Mouse (Mus musculus): Measurements from ENCODE around the gene Agps. TPM values are rescaled to one million over a fixed set of nuclear protein-coding genes. Genes with fewer than 3 reads are reported as not detected.
"Not testable (repeated sequence)": the region's sequence is repeated elsewhere in the genome, so short reads cannot be mapped to it uniquely, and the experiment has no call there.

Agps gene
- polyA plus RNA-seq, 1 experiment: 14.6 TPM

GRCm38 (mm10) chr2:75963211-75963840, 131.3 kb downstream of the Agps start:
- Histone ChIP-seq H3K27ac (ENCODE audit: insufficient read depth, low read length) (no peak overlapping the region), H3K27me3 (ENCODE audit: control insufficient read depth, insufficient read depth, low read length) (no peaks in the 10 kb centered on the region; the same call in 1 of the 2 replicates), H3K4me3 (replicated peaks; ENCODE audit: insufficient read depth, low read depth, low read length) (no peak overlapping the region), H3K4me1 (ENCODE audit: control insufficient read depth, insufficient read depth, low read length) (peaks cover 3% of the 10 kb centered on the region; the same call in 1 of the 2 replicates)
- TF ChIP-seq POLR2A (IDR thresholded peaks at IDR 0.05; ENCODE audit: borderline replicate concordance, insufficient read depth, low read length): no peak
- TF ChIP-seq CTCF (IDR thresholded peaks at IDR 0.05; ENCODE audit: borderline replicate concordance, insufficient read depth, low read depth, low read length): no peak
- DNase-seq: no peak
- WGBS: 62% methylated on average over 10 of the region's 10 CpGs

DNA sequence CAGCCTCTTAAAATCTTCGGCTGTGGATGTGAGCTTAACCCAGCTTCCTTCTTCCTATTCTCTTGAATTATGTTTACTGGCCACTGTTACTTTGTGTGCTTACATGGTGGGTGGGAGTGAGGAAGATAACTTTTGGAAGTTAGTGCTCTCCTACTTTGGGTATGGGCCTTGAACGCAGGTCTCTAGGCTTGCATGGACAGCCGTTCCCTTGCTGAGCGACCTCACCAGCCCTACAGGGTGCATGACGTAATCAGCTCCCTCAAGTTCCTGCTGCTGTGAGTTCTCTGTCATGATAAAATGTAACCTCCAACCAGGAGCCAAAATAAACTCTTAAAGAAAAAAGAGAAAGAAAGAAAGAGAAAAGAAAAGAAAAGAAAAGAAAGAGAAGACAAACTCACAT, 132.1 kb downstream of the Agps start:
- TF ChIP-seq POLR2A (IDR thresholded peaks at IDR 0.05; ENCODE audit: borderline replicate concordance, insufficient read depth, low read length) (no peak), CTCF (IDR thresholded peaks at IDR 0.05; ENCODE audit: borderline replicate concordance, insufficient read depth, low read depth, low read length) (no peak)
- DNase-seq: no peak
- WGBS: 63% methylated on average over 5 of the region's 5 CpGs
- Histone ChIP-seq H3K27ac (ENCODE audit: insufficient read depth, low read length) (no peak overlapping the region), H3K27me3 (ENCODE audit: control insufficient read depth, insufficient read depth, low read length) (no peaks in the 10 kb centered on the region), H3K4me1 (ENCODE audit: control insufficient read depth, insufficient read depth, low read length) (peaks cover 3% of the 10 kb centered on the region; the same call in 1 of the 2 replicates), H3K4me3 (replicated peaks; ENCODE audit: insufficient read depth, low read depth, low read length) (no peak overlapping the region)

DNA sequence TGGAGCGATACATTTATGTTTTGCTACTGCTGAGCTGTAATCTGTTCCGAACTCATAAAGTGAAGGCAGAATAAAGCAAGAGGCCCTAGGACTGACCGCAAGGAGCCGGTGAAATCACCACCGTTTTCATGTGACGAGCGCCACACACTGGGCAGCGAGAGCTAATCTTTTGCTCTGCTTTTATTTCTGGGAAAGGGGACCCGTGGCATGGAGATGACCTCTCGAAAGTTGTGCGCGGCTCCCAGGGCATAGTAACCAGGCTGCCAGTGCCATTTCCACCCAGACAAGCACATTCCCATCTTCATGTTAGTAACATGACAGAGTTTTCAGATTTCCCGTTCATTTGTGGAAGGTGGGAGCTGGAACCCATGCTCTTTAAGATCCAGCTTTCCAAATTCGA, 132.5 kb downstream of the Agps start:
- DNase-seq: peak; percentile 62 to 63
- Histone ChIP-seq H3K27me3 (ENCODE audit: control insufficient read depth, insufficient read depth, low read length) (no peaks in the 10 kb centered on the region), H3K27ac (ENCODE audit: insufficient read depth, low read length) (no peak overlapping the region), H3K4me3 (replicated peaks; ENCODE audit: insufficient read depth, low read depth, low read length) (peak overlapping the region; percentile 21), H3K4me1 (ENCODE audit: control insufficient read depth, insufficient read depth, low read length) (peaks cover under 1% of the 10 kb centered on the region; the same call in 1 of the 2 replicates)
- WGBS: 5% methylated on average over 14 of the region's 14 CpGs
- TF ChIP-seq POLR2A (IDR thresholded peaks at IDR 0.05; ENCODE audit: borderline replicate concordance, insufficient read depth, low read length) (no peak), CTCF (IDR thresholded peaks at IDR 0.05; ENCODE audit: borderline replicate concordance, insufficient read depth, low read depth, low read length) (peak; percentile 61; the same call in 1 of the 2 replicates)

DNA sequence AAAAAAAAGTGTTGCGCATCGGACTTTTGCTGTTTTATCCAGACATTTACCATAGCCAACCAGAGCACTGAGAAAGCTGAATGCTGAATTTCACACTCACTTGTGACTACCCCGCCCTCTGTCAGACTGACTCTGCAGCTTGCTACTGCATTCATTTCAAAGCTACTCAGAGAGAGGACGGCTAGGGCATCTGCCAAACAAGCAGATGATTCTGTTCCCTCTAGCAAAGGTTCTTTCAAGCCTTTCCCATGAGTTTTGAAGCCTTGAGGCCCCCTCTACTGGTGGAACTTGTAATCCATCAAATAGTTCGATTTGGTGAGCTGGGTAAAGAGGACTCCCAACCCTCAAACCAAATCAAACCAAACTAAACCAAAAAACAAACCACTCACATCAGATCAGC, 133.0 kb downstream of the Agps start:
- Histone ChIP-seq H3K27ac (ENCODE audit: insufficient read depth, low read length) (no peak overlapping the region), H3K4me3 (replicated peaks; ENCODE audit: insufficient read depth, low read depth, low read length) (peak overlapping the region; percentile 21)
- 2% methylated on average over 5 of the region's 5 CpGs for WGBS

DNA sequence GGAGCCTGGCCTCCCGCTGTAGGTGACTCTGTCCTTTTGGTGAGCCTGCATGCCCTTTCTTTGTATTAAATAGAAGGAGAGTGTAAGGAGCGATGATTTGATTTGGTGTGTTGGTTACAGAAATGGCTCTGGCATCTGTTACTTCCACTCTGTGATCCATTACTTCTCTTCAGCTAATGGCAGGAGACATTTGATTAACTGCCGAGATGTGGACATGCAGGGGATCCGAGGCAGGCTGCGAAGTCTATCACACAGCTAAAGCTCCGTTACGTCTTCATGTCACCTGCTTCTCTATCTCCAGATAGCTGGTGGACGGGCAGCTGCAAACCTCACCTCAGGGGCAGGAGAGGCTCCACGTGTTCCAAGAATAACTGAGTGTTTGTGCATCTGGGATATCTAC, 142.2 kb downstream of the Agps start:
- Histone ChIP-seq H3K27me3 (ENCODE audit: control insufficient read depth, insufficient read depth, low read length) (no peaks in the 10 kb centered on the region), H3K4me3 (replicated peaks; ENCODE audit: insufficient read depth, low read depth, low read length) (no peak overlapping the region), H3K4me1 (ENCODE audit: control insufficient read depth, insufficient read depth, low read length) (no peaks in the 10 kb centered on the region), H3K27ac (ENCODE audit: insufficient read depth, low read length) (no peak overlapping the region)
- TF ChIP-seq POLR2A (IDR thresholded peaks at IDR 0.05; ENCODE audit: borderline replicate concordance, insufficient read depth, low read length) (no peak), CTCF (IDR thresholded peaks at IDR 0.05; ENCODE audit: borderline replicate concordance, insufficient read depth, low read depth, low read length) (no peak)
- 44% methylated on average over 9 of the region's 9 CpGs for WGBS
- no peak for DNase-seq

More for the DNA sequence above, 133.0 kb downstream of the Agps start:
- H3K27me3 ChIP-seq (ENCODE audit: control insufficient read depth, insufficient read depth, low read length): no peaks in the 10 kb centered on the region
- peak; percentile 46; the same call in 1 of the 2 replicates for TF ChIP-seq CTCF (IDR thresholded peaks at IDR 0.05; ENCODE audit: borderline replicate concordance, insufficient read depth, low read depth, low read length)
- TF ChIP-seq POLR2A (IDR thresholded peaks at IDR 0.05; ENCODE audit: borderline replicate concordance, insufficient read depth, low read length): no peak
- peak; percentile 52 to 68 for DNase-seq
- no peaks in the 10 kb centered on the region for H3K4me1 ChIP-seq (ENCODE audit: control insufficient read depth, insufficient read depth, low read length)

DNA sequence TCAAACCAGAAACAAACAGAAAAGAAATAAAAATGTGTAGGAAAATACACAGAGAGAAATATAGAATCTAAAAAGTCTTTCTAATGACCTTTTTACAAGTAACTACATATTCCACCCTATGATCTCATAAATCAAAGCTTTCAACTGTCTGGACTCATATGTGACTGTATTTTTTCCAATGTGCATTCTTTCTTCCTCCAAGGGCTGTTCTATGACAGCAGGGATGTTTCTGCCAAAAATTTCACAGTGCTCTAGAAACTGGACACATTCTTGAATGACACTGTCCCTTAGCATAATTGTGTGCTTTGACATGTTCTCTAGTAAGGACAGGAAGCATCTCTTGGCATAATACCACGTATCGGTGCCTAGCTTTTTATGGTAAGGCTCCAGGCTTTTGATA, 144.1 kb downstream of the Agps start:
- not testable (repeated sequence) for H3K27ac ChIP-seq (ENCODE audit: insufficient read depth, low read length); H3K27me3 ChIP-seq (ENCODE audit: control insufficient read depth, insufficient read depth, low read length); H3K4me3 ChIP-seq (replicated peaks; ENCODE audit: insufficient read depth, low read depth, low read length); H3K4me1 ChIP-seq (ENCODE audit: control insufficient read depth, insufficient read depth, low read length); DNase-seq
- WGBS: 39% methylated on average over 2 of the region's 2 CpGs

DNA sequence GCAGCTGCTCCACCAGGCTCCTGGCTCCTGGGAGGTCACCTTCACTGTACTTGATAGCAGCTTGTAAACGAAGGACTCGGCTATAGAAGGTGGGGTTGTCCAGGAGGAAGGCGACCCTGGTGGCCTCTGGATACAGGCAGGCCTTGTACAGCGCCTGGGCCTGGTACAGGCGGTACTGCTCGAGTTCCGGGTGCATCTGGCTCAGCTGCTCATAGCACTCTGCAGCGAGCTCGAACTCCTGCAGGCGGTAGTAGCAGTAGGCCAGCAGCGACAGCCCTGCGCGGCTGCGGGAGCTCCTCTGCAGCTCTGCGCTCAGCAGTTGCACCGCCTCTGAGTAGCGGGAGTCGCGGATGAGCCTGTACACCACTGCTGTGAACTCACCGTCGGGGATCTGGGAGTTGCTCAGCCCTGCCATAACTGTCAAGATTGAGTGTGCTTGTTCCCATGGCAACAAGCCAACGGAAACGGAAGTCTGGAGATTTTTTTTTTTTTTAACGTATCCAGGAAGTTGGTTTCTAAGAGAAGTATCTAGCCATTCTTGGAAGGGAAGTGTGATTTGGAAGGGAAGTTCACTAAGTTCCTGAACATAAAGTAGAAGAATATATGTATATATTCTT, 145.9 kb downstream of the Agps start, which contains the start of gene Ttc30a2:
TSS of gene Ttc30a2 (minus strand) at position 419 of the 617 bp plus-strand sequence.
- H3K27me3 ChIP-seq (ENCODE audit: control insufficient read depth, insufficient read depth, low read length); DNase-seq; H3K27ac ChIP-seq (ENCODE audit: insufficient read depth, low read length); H3K4me3 ChIP-seq (replicated peaks; ENCODE audit: insufficient read depth, low read depth, low read length); H3K4me1 ChIP-seq (ENCODE audit: control insufficient read depth, insufficient read depth, low read length): not testable (repeated sequence)
- WGBS: 26% methylated on average over 20 of the region's 24 CpGs

Other genes starting within 250 kb of the Agps start
- 252 and 264 TPM in 2 replicates for gene Hnrnpa3, start 172.9 kb upstream of the Agps start, polyA plus RNA-seq (2012; rRNA removed)
- gene Nfe2l2, start 127.5 kb upstream of the Agps start, polyA plus RNA-seq (2012; rRNA removed): 18.6 and 19.6 TPM in 2 replicates
- 11.2 and 14.2 TPM in 2 replicates for gene Ttc30b, start 106.4 kb downstream of the Agps start, polyA plus RNA-seq (2012; rRNA removed)
- 0.18 and 0.21 TPM in 2 replicates for gene Ttc30a2, start 146.0 kb downstream of the Agps start, polyA plus RNA-seq (2012; rRNA removed)
- 3.3 and 4.1 TPM in 2 replicates for gene Ttc30a1, start 149.8 kb downstream of the Agps start, polyA plus RNA-seq (2012; rRNA removed)

Measured in cerebellum, adult 2 months (tissue).